Mouse (Mus musculus) CH12.LX (cell line): ENCODE measurements at regions not wholly inside any gene's neighbourhood (a gene's known extent, or its start where the extent isn't known, plus 50 kb on each side); places are given as distances from the start of the nearest gene placed in this dataset.

ENCODE experiments used
- DNase-seq: peaks from one replicate; pipeline ENCODE4 v3.0.0-alpha.2; 2013; ENCODE audit errors: extremely low read depth
- H3K27ac ChIP-seq: 2 replicates; pipeline ENCODE4 v1.5.1; 2012; ENCODE audit warnings: low read depth, mild to moderate bottlenecking, control low read depth, moderate library complexity; ENCODE audit not compliant: insufficient read depth
- H3K27me3 ChIP-seq: replicated peaks from 2 replicates; pipeline ENCODE3; 2012; ENCODE audit warnings: inconsistent platforms
- H3K36me3 ChIP-seq, 2 experiments: replicated peaks in 1 of 2; 2 replicates each; pipeline versions ENCODE3 to v1.6.1; 2012; ENCODE audit warnings: inconsistent platforms in 1 of 2, low read length in 1 of 2, mild to moderate bottlenecking in 1 of 2, mixed read lengths in 1 of 2, moderate library complexity in 1 of 2; ENCODE audit not compliant: control insufficient read depth in 1 of 2, insufficient read depth in 1 of 2
- H3K4me1 ChIP-seq, 2 experiments: 2 replicates each; pipeline ENCODE4 v1.6.1; 2012; ENCODE audit warnings: inconsistent platforms in 1 of 2, moderate library complexity in 1 of 2; ENCODE audit not compliant: insufficient read depth in 2 of 2, control insufficient read depth in 1 of 2
- H3K4me2 ChIP-seq: 2 replicates; pipeline ENCODE4 v1.6.1; 2012; ENCODE audit warnings: low read depth, mild to moderate bottlenecking, control low read depth; ENCODE audit not compliant: poor library complexity, insufficient read depth, severe bottlenecking
- H3K4me3 ChIP-seq, 3 experiments: fragments of 150-350 bp in 1 of 3; sonication (generic) in 1 of 3; replicated peaks in 1 of 3; 2 replicates each; pipeline versions ENCODE3 to v1.5.1; 2011 to 2012; ENCODE audit warnings: low read depth in 2 of 3, low read length in 2 of 3, mild to moderate bottlenecking in 2 of 3, moderate library complexity in 2 of 3, control low read depth in 1 of 3, improper control_type of control experiment in 1 of 3, inconsistent platforms in 1 of 3, mixed read lengths in 1 of 3; ENCODE audit not compliant: poor library complexity in 1 of 3
- H3K79me2 ChIP-seq: replicated peaks from 2 replicates; pipeline ENCODE4 v1.6.1; 2012; ENCODE audit warnings: mild to moderate bottlenecking, moderate library complexity; ENCODE audit not compliant: control insufficient read depth, poor library complexity, insufficient read depth, severe bottlenecking; ENCODE audit errors: extremely low read depth
- H3K9ac ChIP-seq: 2 replicates; pipeline ENCODE4 v1.6.1; 2012; ENCODE audit warnings: low read depth, mild to moderate bottlenecking, control low read depth, moderate library complexity; ENCODE audit not compliant: insufficient read depth
- H3K9me3 ChIP-seq: replicated peaks from 2 replicates; pipeline ENCODE3; 2012; ENCODE audit warnings: low read length, inconsistent platforms, mixed read lengths
- BHLHE40 ChIP-seq: IDR thresholded peaks from 2 replicates; pipeline ENCODE4 v1.6.1; 2011; ENCODE audit warnings: mild to moderate bottlenecking, low read depth, low read length, improper control_type of control experiment
- CHD1 ChIP-seq: IDR thresholded peaks from 2 replicates; pipeline ENCODE4 v1.6.1; 2012; ENCODE audit warnings: low read depth, low read length, improper control_type of control experiment, inconsistent platforms
- CTCF ChIP-seq, 2 experiments: IDR thresholded peaks in 1 of 2; conservative IDR thresholded peaks in 1 of 2; 2 replicates each; pipeline ENCODE4 v1.5.1; 2011 to 2012; ENCODE audit warnings: low read depth in 2 of 2, low read length in 2 of 2, improper control_type of control experiment in 1 of 2, inconsistent platforms in 1 of 2, mild to moderate bottlenecking in 1 of 2, moderate library complexity in 1 of 2
- E2F4 ChIP-seq: IDR thresholded peaks from 2 replicates; pipeline ENCODE4 v1.6.1; 2011; ENCODE audit warnings: low read depth, low read length, improper control_type of control experiment; ENCODE audit not compliant: insufficient replicate concordance
- ELF1 ChIP-seq: IDR thresholded peaks from 2 replicates; pipeline ENCODE4 v1.6.1; 2014; ENCODE audit warnings: low read depth, mild to moderate bottlenecking, inconsistent platforms, low read length, improper control_type of control experiment
- GABPA ChIP-seq: IDR thresholded peaks from 2 replicates; pipeline ENCODE4 v1.6.1; 2012; ENCODE audit warnings: low read depth, low read length, improper control_type of control experiment, inconsistent platforms; ENCODE audit not compliant: insufficient replicate concordance
- JUN ChIP-seq: IDR thresholded peaks from 2 replicates; pipeline ENCODE4 v1.6.1; 2011; ENCODE audit warnings: low read depth, mild to moderate bottlenecking, low read length, improper control_type of control experiment, moderate library complexity; ENCODE audit not compliant: insufficient read depth
- JUND ChIP-seq: conservative IDR thresholded peaks from 2 replicates; pipeline ENCODE4 v1.6.1; 2011; ENCODE audit warnings: low read depth, low read length, improper control_type of control experiment
- MAX ChIP-seq: IDR thresholded peaks from 2 replicates; pipeline ENCODE4 v1.6.1; 2011; ENCODE audit warnings: low read length, improper control_type of control experiment
- MEF2A ChIP-seq: IDR thresholded peaks from 2 replicates; pipeline ENCODE4 v1.6.1; 2014; ENCODE audit warnings: low read depth, mild to moderate bottlenecking, inconsistent platforms, low read length, improper control_type of control experiment, borderline replicate concordance
- MYC ChIP-seq: IDR thresholded peaks from 2 replicates; pipeline ENCODE4 v1.6.1; 2011; ENCODE audit warnings: low read depth, mild to moderate bottlenecking, improper control_type of control experiment, low read length
- NRF1 ChIP-seq: IDR thresholded peaks from 2 replicates; pipeline ENCODE4 v1.6.1; 2014; ENCODE audit warnings: low read depth, mild to moderate bottlenecking, inconsistent platforms, low read length, improper control_type of control experiment, moderate library complexity
- POLR2A ChIP-seq: IDR thresholded peaks from 2 replicates; pipeline ENCODE4 v1.6.1; 2011; ENCODE audit warnings: low read depth, mild to moderate bottlenecking, improper control_type of control experiment, low read length
- RCOR1 ChIP-seq: conservative IDR thresholded peaks from 2 replicates; pipeline ENCODE4 v1.6.1; 2012; ENCODE audit warnings: low read depth, mild to moderate bottlenecking, inconsistent platforms, low read length, improper control_type of control experiment
- SMC3 ChIP-seq: IDR thresholded peaks from 2 replicates; pipeline ENCODE4 v1.6.1; 2011; ENCODE audit warnings: low read depth, low read length, improper control_type of control experiment
- TBP ChIP-seq: conservative IDR thresholded peaks from 2 replicates; pipeline ENCODE4 v1.6.1; 2011; ENCODE audit warnings: low read depth, low read length, improper control_type of control experiment
- TCF12 ChIP-seq: IDR thresholded peaks from 2 replicates; pipeline ENCODE4 v1.6.1; 2014; ENCODE audit warnings: low read depth, mild to moderate bottlenecking, inconsistent platforms, low read length, improper control_type of control experiment
- USF1 ChIP-seq: IDR thresholded peaks from 2 replicates; pipeline ENCODE4 v1.6.1; 2014; ENCODE audit warnings: low read depth, mild to moderate bottlenecking, inconsistent platforms, low read length, improper control_type of control experiment
- ZC3H11A ChIP-seq: IDR thresholded peaks from 2 replicates; pipeline ENCODE4 v1.6.1; 2012; ENCODE audit warnings: low read depth, mild to moderate bottlenecking, inconsistent platforms, low read length, improper control_type of control experiment
- ZMIZ1 ChIP-seq: IDR thresholded peaks from 2 replicates; pipeline ENCODE4 v1.6.1; 2012; ENCODE audit warnings: low read depth, mild to moderate bottlenecking, inconsistent platforms, low read length, improper control_type of control experiment
- dilution Hi-C: fragments of 300-500 bp; cut with MboI; formaldehyde crosslinking; loops from 2 replicates; pipeline ENCODE4 v1.14.3; 2020; ENCODE audit warnings: low sequenced_read_pairs; ENCODE audit not compliant: extremely low pct_unique_long_range_greater_than_20kb, extremely low pct_ligation_motif_present
- in situ Hi-C: fragments of 300-500 bp; cut with MboI; formaldehyde crosslinking; loops from 3 replicates; pipeline ENCODE4 v1.14.3; 2019; ENCODE audit warnings: low sequenced_read_pairs, low pct_ligation_motif_present, low pct_unique_long_range_greater_than_20kb, mixed read lengths

DNA sequence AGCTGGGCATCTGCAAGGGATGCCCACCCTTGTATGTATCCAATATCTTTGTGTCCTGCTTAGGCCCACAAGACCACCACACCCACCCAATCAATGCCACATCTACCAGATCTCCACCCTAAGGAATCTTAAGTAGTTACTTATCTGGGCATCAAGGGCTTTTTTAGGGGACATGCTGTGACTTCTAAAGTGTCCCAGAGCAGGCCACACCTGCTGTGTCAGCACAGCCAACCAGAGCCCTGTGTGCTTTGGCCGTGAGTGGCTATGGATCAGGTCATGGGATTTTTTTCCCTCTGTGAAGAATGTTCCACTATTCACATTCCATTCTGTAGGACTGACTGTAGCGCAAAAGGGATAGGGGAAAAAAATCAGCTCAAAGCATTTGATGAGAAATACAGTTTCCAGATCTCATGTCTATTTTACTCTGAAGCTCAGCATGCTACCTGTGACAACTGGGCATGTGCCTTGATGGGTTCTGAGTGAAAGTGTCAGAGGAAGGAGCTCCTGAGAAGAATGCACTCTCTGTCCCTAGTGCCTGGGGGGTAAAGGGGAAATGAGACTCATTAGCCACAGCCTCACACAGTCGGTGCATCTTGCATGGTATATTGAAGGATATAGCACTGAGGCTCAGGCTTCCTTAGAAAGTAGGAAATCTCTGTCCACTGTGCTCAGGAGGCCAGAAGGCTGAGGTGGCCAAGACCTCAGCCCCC, 168.1 kb downstream of the Rnf152 start:
- H3K4me1 ChIP-seq = no peaks in the 10 kb centered on the region
- no peak overlapping the region for H3K4me3 ChIP-seq
- in situ Hi-C loops (no loop called here), dilution Hi-C loops (no loop called here)
- no peak for DNase-seq
- H3K79me2 ChIP-seq = no peaks in the 10 kb centered on the region
- H3K9me3 ChIP-seq = peaks cover 4% of the 10 kb centered on the region
- no peak overlapping the region for H3K4me2 ChIP-seq
- H3K27me3 ChIP-seq = peaks cover 54% of the 10 kb centered on the region
- no peak overlapping the region for H3K27ac ChIP-seq
- H3K36me3 ChIP-seq = no peaks in the 10 kb centered on the region
- no peak overlapping the region for H3K9ac ChIP-seq
- TF ChIP-seq ZMIZ1 (no peak), E2F4 (no peak), ZC3H11A (no peak), CHD1 (no peak), POLR2A (no peak), NRF1 (no peak), JUND (no peak), TBP (no peak), CTCF (conservative IDR thresholded peaks at IDR 0.05 in 1 of 2, IDR thresholded peaks at IDR 0.05 in 1 of 2; ENCODE audit: low read depth in 2 of 2, low read length in 2 of 2) (no peak), USF1 (no peak), MAX (no peak), GABPA (no peak)

- no peak overlapping the region for H3K4me3 ChIP-seq
- no peak overlapping the region for H3K4me2 ChIP-seq
- H3K36me3 ChIP-seq = no peaks in the 10 kb centered on the region
- dilution Hi-C loops = no loop called here
- TF ChIP-seq TCF12 (no peak), POLR2A (no peak), SMC3 (no peak), CTCF (conservative IDR thresholded peaks at IDR 0.05 in 1 of 2, IDR thresholded peaks at IDR 0.05 in 1 of 2; ENCODE audit: low read depth in 2 of 2, low read length in 2 of 2) (no peak), BHLHE40 (no peak), RCOR1 (no peak), MEF2A (no peak), ELF1 (no peak), MYC (no peak), JUN (no peak)
- H3K9ac ChIP-seq = no peak overlapping the region
- H3K27me3 ChIP-seq = peaks cover 44% of the 10 kb centered on the region
- H3K4me1 ChIP-seq = 0 out of 4 replicates have a peak, but pooled peaks cover 0 to 4% of the 10 kb centered on the region in 2 experiments
- no peak for DNase-seq
- in situ Hi-C loops = no loop called here
- H3K27ac ChIP-seq = no peak overlapping the region
- no peaks in the 10 kb centered on the region for H3K9me3 ChIP-seq
- H3K79me2 ChIP-seq = no peaks in the 10 kb centered on the region
These were observed 172.0 kb downstream of the Rnf152 start for GRCm38 (mm10) chr1:105184470-105184869.
